Mouse (Mus musculus) embryonic fibroblast, embryonic 13.5 days (primary cell): ENCODE data around the gene 9930104L06Rik.

Experiments used
- CTCF ChIP-seq: IDR thresholded peaks from 2 replicates; pipeline ENCODE4 v1.5.1; 2011; ENCODE audit warnings: mild to moderate bottlenecking, control low read depth, low read length, moderate library complexity, borderline replicate concordance; ENCODE audit not compliant: insufficient read depth
- POLR2A ChIP-seq: IDR thresholded peaks from 2 replicates; pipeline ENCODE4 v1.6.1; 2011; ENCODE audit warnings: low read depth, mild to moderate bottlenecking, control low read depth, low read length, moderate library complexity

DNA sequence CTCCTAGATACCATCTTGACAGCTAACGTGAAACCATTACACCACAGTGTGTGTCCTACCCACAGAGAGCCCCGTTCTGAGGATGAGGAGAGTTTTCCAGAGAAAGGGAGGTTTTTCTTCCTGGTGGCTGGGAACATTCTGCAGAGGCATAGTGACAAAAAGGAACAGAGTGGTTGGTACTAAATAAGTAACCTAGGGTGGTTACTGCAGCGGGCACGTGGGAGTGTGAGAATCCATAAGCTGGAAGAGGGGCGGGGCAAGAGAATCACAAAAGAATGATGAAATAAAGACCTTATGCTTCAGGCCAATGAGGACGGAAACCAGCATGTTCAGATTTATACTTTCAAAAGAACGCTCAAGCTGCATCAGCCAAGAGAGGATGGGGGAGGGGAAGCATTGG is 48.1 kb upstream of the 9930104L06Rik start:
- TF ChIP-seq POLR2A (no peak), CTCF (no peak)
